Mouse (Mus musculus): ENCODE data around the gene Zfp964. TPM values are rescaled to one million over a fixed set of nuclear protein-coding genes. Genes with fewer than 3 reads are reported as not detected.
A peak's percentile ranks its signal among the peaks of the same experiment; 100 is the strongest.
"Not testable (repeated sequence)": the region's sequence is repeated elsewhere in the genome, so short reads cannot be mapped to it uniquely, and the experiment has no call there.

The Zfp964 gene
- 2.1 and 2.6 TPM in 2 replicates for polyA plus RNA-seq (2015; fragmentation: Nextera tagmentation; extraction: Ambion mirVana)

DNA sequence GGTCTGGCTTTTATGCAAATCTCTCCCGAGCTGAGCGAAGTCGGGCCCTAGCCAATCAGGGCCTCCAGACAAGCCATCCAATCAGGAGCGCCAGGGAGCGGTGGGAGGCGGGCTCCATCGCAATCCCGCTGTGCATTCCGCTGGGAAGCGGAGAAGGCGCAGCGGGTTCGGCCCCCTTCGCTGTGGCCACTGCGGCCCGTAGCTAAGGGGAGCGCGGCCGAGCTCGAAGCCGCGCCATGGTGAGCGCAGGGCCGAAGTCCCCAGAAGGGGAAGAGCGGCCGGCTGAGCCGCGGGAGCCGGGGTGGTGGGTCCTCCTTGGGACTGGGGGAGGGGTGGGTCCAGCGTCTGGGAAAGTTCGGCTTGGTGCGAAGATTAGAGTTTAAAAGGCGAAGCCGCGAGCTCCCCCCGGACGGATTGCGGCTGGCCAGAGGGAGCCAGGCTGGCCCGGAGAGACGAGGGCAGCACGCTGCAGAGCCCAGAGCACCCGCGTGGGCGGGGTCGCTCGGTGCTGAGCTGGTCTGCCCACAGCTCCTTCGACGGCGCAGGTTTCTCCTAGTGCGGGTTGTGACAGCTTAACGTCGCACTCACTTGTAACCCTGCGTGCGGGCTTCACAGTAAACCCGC, at the start of gene Zfp964:
Gene Zfp964 (plus strand): TSS at position 122 of the 624 bp plus-strand sequence.
- Histone ChIP-seq H3K27ac (replicated peaks) (peak within 1 kb of the TSS; percentile 88), H3K36me3 (no peaks in the 10 kb centered on the region), H3K4me3 (replicated peaks) (peak within 1 kb of the TSS; percentile 70), H3K9ac (peak within 1 kb of the TSS; percentile 62), H3K27me3 (no peaks in the 10 kb centered on the region), H3K4me2 (replicated peaks) (peak within 1 kb of the TSS; percentile 90), H3K9me3 (replicated peaks) (no peaks in the 10 kb centered on the region), H3K4me1 (peaks cover 6% of the 10 kb centered on the region; the same call in 1 of the 2 replicates)
- ATAC-seq (ENCODE audit: insufficient number of reproducible peaks, low FRiP score, low TSS enrichment, low read depth), result peak; percentile 99
- under 1% methylated on average over 54 of the region's 55 CpGs for WGBS

DNA sequence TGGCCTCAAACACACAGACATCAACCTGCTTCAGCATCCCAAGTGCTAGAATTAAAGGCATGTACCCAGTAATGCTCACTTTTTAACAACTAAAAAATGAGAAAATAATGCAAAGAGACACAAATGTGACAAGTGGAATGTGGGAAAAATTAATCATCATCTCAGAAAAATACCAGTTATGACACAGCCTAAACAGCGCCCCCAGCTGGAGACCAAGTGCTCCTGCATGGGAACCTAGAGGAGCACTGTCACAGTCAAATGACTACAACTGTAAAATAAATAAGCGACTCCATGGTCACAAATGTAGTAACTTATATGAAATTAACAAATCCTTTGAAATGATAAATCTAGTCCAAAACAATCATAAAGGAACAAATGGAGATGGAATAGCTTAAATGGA, 39.6 kb upstream of the Zfp964 start:
- 60% methylated on average over 2 of the region's 2 CpGs for WGBS
- H3K4me1 ChIP-seq, result no peaks in the 10 kb centered on the region
- H3K36me3 ChIP-seq, result peaks cover 62% of the 10 kb centered on the region
- no peak overlapping the region for H3K9ac ChIP-seq
- no peaks in the 10 kb centered on the region for H3K9me3 ChIP-seq (replicated peaks)
- H3K4me2 ChIP-seq (replicated peaks), result no peak overlapping the region
- no peak overlapping the region for H3K27ac ChIP-seq (replicated peaks)
- ATAC-seq (ENCODE audit: insufficient number of reproducible peaks, low FRiP score, low TSS enrichment, low read depth), result no peak
- no peaks in the 10 kb centered on the region for H3K27me3 ChIP-seq
- no peak overlapping the region for H3K4me3 ChIP-seq (replicated peaks)

DNA sequence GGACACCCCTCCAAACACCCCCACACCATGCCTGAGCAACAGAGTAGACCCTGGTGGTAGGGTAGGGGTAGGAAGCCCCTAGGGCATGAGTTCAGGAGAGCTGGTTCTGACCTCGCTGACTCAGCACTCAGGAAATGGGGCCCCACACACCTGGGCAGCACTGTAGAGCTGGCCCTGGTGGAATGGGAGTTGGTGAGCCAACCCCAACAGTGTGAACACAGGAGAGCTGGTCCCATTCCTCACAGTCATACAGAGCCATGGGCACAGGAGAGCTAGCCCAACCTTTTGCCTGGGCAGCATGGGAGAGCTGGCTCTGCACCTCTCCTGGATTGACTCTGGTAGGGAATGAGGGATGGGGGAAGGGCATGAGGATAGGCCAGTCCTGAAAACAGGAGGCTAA, 36.2 kb upstream of the Zfp964 start:
- no peak overlapping the region for H3K4me2 ChIP-seq (replicated peaks)
- no peaks in the 10 kb centered on the region for H3K27me3 ChIP-seq
- H3K36me3 ChIP-seq, result peaks cover 38% of the 10 kb centered on the region
- no peaks in the 10 kb centered on the region for H3K4me1 ChIP-seq
- WGBS, result 91% methylated on average over 1 of the region's 1 CpGs
- no peak overlapping the region for H3K27ac ChIP-seq (replicated peaks)
- H3K9me3 ChIP-seq (replicated peaks), result no peaks in the 10 kb centered on the region
- H3K4me3 ChIP-seq (replicated peaks), result no peak overlapping the region
- no peak overlapping the region for H3K9ac ChIP-seq
- ATAC-seq (ENCODE audit: insufficient number of reproducible peaks, low FRiP score, low TSS enrichment, low read depth), result no peak

DNA sequence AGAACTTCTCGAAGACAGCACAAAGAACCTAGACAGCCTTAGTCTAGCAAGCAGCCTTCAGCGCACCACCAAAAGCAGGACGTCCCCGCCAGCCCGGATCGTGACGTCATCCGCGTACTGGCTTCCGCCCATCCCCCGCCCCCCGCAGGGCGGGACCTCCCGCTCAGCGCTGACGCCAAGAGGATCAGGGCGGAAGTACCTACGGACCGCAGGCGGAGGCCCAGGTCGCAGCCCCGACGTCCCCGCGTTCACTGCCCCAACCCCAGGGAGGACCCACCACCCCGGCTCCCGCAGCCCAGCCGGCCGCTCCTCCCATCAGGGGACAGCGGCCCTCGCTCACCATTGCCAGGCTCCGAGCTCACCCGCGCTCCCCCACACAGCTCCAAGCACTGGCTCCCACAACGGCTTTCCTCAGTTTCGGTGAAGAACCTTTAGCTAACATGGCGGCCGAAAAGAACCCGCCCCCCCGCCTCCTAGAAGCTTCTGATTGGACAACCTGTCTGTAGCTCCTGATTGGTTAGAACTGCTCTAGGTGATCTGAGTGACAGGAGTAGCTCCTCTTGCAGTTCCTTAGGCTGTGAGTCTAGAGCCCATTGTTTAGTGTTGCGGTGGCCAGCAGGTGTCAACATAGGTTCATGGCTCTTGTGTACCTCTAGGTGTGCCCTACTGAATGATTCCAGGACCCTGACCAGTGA, 29.0 kb upstream of the Zfp964 start, which contains the start of gene Zfp868:
Gene Zfp868 (minus strand): TSS at position 454 of the 695 bp plus-strand sequence.
- Histone ChIP-seq H3K9ac (peak within 1 kb of the TSS; percentile 91), H3K4me3 (replicated peaks) (peak within 1 kb of the TSS; percentile 88), H3K27ac (replicated peaks) (peak within 1 kb of the TSS; percentile 99), H3K36me3 (peaks cover 3% of the 10 kb centered on the region; the same call in 1 of the 2 replicates), H3K27me3 (no peaks in the 10 kb centered on the region), H3K4me2 (replicated peaks) (peak within 1 kb of the TSS; percentile 48), H3K4me1 (peaks cover 8% of the 10 kb centered on the region; the same call in 1 of the 2 replicates), H3K9me3 (replicated peaks) (no peaks in the 10 kb centered on the region)
- WGBS, result under 1% methylated on average over 41 of the region's 41 CpGs
- peak; percentile 99 for ATAC-seq (ENCODE audit: insufficient number of reproducible peaks, low FRiP score, low TSS enrichment, low read depth)

DNA sequence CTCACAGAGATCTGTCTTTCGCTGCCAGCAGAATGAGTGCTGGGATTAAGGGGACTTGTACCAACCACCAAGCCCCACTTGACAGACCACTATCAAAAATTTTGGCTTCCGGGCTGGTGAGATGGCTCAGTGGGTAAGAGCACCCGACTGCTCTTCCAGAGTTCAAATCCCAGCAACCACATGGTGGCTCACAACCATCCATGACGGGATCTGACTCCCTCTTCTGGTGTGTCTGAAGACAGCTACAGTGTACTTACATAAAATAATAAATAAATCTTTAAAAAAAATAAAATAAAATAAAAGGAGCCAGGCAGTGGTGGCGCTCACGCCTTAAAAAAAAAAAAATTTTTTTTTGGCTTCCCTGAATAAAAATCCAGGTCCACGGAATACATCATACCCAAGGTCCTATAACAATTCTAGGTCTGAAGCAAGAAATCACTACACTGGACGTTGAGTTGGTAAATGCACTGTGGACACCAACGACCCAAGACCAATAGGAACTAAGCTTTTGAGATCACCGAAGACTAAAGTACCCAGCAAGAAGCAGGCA, 396 bp upstream of the Zfp964 start:
- Histone ChIP-seq H3K4me2 (replicated peaks) (peak overlapping the region; percentile 90), H3K27me3 (no peaks in the 10 kb centered on the region), H3K27ac (replicated peaks) (no peak overlapping the region), H3K9ac (no peak overlapping the region), H3K4me1 (peaks cover 6% of the 10 kb centered on the region; the same call in 1 of the 2 replicates), H3K9me3 (replicated peaks) (no peaks in the 10 kb centered on the region), H3K4me3 (replicated peaks) (peak overlapping the region; percentile 70), H3K36me3 (no peaks in the 10 kb centered on the region)
- WGBS, result 43% methylated on average over 10 of the region's 10 CpGs
- no peak for ATAC-seq (ENCODE audit: insufficient number of reproducible peaks, low FRiP score, low TSS enrichment, low read depth)

DNA sequence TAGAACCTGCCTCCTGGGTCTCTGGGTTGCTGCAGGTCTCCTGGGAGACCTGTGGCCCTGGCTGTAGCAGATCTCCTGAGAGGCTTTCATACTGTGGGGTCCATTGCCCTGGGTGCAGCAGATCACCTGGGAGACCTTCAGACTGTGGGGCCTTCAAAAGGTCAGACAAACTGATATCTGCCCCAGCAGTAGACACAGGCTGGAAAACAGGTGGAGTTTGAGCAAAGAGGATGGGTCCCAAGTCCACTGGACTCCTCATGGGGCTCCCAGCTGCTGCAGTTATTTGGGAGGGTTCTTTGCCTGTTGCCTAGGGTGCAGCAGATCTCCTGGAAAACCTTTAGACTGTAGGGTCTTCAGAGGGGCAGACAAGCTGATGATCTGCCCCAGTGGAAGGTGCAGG, 7.0 kb downstream of the Zfp964 start:
- ATAC-seq (ENCODE audit: insufficient number of reproducible peaks, low FRiP score, low TSS enrichment, low read depth), result no peak
- Histone ChIP-seq H3K27ac (replicated peaks) (no peak overlapping the region), H3K9ac (no peak overlapping the region), H3K4me2 (replicated peaks) (no peak overlapping the region), H3K4me1 (no peaks in the 10 kb centered on the region), H3K4me3 (replicated peaks) (no peak overlapping the region), H3K27me3 (no peaks in the 10 kb centered on the region), H3K9me3 (replicated peaks) (no peaks in the 10 kb centered on the region), H3K36me3 (peaks cover 29% of the 10 kb centered on the region)

DNA sequence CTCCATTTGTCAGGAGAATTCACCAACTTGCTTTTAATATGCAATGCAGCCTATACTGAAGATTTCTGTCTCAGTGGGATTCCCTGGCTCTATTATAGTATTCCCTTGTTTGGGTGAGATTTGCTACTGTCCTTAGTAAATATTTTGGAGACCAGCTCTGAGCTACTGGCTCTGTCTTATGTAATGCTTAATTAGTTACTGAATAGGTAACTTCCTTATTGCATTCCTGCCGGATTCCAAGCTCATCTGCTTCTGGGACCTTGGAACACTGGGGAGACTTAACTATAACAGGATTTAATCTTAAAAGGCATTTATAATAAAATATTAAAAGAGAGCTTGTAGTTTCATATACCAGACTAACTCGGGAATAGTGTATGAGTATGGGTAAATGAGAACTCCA, 10.8 kb downstream of the Zfp964 start:
- peaks cover 25% of the 10 kb centered on the region for H3K36me3 ChIP-seq
- WGBS, result 79% methylated on average over 2 of the region's 2 CpGs
- not testable (repeated sequence) for ATAC-seq (ENCODE audit: insufficient number of reproducible peaks, low FRiP score, low TSS enrichment, low read depth); H3K4me3 ChIP-seq (replicated peaks); H3K9ac ChIP-seq; H3K27ac ChIP-seq (replicated peaks); H3K4me1 ChIP-seq; H3K9me3 ChIP-seq (replicated peaks); H3K4me2 ChIP-seq (replicated peaks); H3K27me3 ChIP-seq

DNA sequence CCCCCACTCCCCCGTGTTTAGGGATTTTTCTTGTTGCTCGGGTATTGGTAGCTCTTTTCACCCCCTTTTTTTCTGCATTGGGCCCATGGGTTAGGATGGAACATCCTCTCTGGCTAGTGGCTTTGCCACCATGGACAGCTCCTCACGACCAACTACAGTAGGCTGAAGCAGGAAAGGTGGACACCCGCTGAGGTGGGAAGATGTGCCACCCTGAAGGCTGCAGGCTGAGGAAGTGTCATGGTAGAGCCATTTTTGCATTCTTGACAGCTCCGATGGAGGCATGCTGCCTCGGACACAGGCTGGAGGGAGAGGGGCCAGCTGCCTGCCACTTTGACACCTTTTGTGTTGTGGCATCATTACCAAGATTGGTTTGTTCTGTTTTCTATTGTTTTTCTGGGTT, 47.5 kb downstream of the Zfp964 start:
- Histone ChIP-seq H3K4me2 (replicated peaks) (no peak overlapping the region), H3K4me1 (no peaks in the 10 kb centered on the region), H3K27me3 (no peaks in the 10 kb centered on the region), H3K4me3 (replicated peaks) (no peak overlapping the region), H3K27ac (replicated peaks) (no peak overlapping the region), H3K9ac (no peak overlapping the region), H3K9me3 (replicated peaks) (no peaks in the 10 kb centered on the region; the same call in none of the 2 replicates), H3K36me3 (peaks cover 46% of the 10 kb centered on the region)
- 70% methylated on average over 6 of the region's 6 CpGs for WGBS
- ATAC-seq (ENCODE audit: insufficient number of reproducible peaks, low FRiP score, low TSS enrichment, low read depth), result no peak

DNA sequence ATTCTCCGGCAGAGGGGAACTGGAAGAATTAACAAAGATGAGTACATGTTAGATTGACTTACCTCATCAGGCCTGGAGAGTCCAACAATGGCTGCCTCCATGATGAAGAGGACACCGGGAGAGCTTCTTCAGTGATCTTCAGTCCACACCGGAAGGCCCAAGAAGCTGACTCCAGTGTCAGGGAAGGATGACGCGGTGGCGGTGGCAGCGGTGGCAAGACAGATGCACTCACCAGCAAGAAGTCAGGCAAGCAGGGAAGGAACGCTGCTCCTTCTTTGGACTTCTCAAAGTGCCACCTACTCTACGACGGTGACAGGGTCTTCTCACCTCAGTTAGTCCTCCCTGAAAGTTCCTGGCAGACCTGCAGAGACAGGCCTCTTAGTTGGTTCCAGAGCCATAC, 56.3 kb downstream of the Zfp964 start, which contains the start of gene Zfp869:
Gene Zfp869 (minus strand): TSS at position 101 of the 400 bp plus-strand sequence.
- not testable (repeated sequence) for H3K9ac ChIP-seq; H3K27me3 ChIP-seq; H3K4me2 ChIP-seq (replicated peaks); H3K4me3 ChIP-seq (replicated peaks); ATAC-seq (ENCODE audit: insufficient number of reproducible peaks, low FRiP score, low TSS enrichment, low read depth); H3K9me3 ChIP-seq (replicated peaks); H3K27ac ChIP-seq (replicated peaks)
- over 99% methylated on average over 8 of the region's 10 CpGs for WGBS
- H3K4me1 ChIP-seq, result peaks cover 20% of the 10 kb centered on the region
- H3K36me3 ChIP-seq, result peaks cover 67% of the 10 kb centered on the region

DNA sequence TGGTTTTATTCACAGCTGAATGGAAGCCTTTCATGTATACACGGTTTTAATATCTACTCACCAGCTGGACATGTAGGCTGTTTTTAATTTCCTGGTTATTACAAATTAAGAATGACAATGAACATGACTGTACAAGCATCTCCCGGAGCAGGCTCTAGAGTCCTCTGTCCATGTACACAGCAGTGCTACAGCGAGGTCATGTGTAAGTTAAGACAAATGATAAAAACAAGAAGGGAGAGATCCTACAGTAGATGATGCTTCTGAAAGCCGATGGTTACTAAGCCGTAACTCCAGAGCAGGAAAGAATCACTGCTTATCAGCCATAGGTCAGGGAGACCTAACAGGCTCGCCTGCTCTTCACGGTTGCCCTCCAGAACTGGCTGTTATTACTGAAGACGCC, 59.2 kb downstream of the Zfp964 start:
- no peak overlapping the region for H3K27ac ChIP-seq (replicated peaks)
- no peak for ATAC-seq (ENCODE audit: insufficient number of reproducible peaks, low FRiP score, low TSS enrichment, low read depth)
- peaks cover 38% of the 10 kb centered on the region for H3K36me3 ChIP-seq
- H3K4me1 ChIP-seq, result peaks cover 25% of the 10 kb centered on the region
- no peak overlapping the region for H3K4me2 ChIP-seq (replicated peaks)
- no peak overlapping the region for H3K4me3 ChIP-seq (replicated peaks)
- no peaks in the 10 kb centered on the region for H3K27me3 ChIP-seq
- WGBS, result 82% methylated on average over 8 of the region's 8 CpGs
- H3K9me3 ChIP-seq (replicated peaks), result no peaks in the 10 kb centered on the region
- H3K9ac ChIP-seq, result no peak overlapping the region

DNA sequence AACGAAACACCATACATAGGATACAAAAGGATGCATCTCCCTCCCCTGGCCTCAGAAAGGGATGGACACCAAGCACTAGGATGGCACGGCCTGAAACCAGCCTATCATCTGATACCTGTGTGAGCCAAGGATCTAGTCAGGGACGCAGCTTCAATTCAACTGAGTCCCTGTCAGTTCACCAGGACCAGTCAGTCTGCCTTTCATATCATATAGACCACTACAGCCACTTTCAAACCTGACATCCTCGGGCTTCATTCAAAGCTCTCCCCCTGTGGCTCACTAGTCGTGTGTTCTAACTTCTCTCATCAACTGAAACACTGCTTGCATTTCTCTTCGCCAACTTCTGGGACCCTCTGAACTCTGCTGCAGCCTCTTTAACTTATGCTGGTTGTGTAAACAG, 61.1 kb downstream of the Zfp964 start:
- 77% methylated on average over 6 of the region's 6 CpGs for WGBS
- H3K27ac ChIP-seq (replicated peaks), result no peak overlapping the region
- no peak overlapping the region for H3K9ac ChIP-seq
- H3K36me3 ChIP-seq, result peaks cover 21% of the 10 kb centered on the region
- H3K4me3 ChIP-seq (replicated peaks), result peak overlapping the region; percentile 100
- H3K9me3 ChIP-seq (replicated peaks), result no peaks in the 10 kb centered on the region
- ATAC-seq (ENCODE audit: insufficient number of reproducible peaks, low FRiP score, low TSS enrichment, low read depth), result no peak
- H3K27me3 ChIP-seq, result no peaks in the 10 kb centered on the region
- H3K4me2 ChIP-seq (replicated peaks), result peak overlapping the region; percentile 51
- H3K4me1 ChIP-seq, result peaks cover 25% of the 10 kb centered on the region
